Mouse (Mus musculus) cortical plate, adult 2 months (tissue): ENCODE results near the gene Trim29. TPM values are rescaled to one million over a fixed set of nuclear protein-coding genes. Genes with fewer than 3 reads are reported as not detected.

Experiments
- H3K27ac ChIP-seq: fragments of 200-500 bp; 2 replicates; pipeline ENCODE4 v1.5.1; 2012; ENCODE audit warnings: low read length, control low read depth, inconsistent platforms; ENCODE audit not compliant: insufficient read depth
- H3K4me1 ChIP-seq: fragments of 200-500 bp; 2 replicates; pipeline ENCODE4 v1.6.1; 2011; ENCODE audit warnings: low read length; ENCODE audit not compliant: control insufficient read depth, insufficient read depth
- H3K4me3 ChIP-seq: fragments of 200-500 bp; 2 replicates; pipeline ENCODE4 v1.5.1; 2011; ENCODE audit warnings: mild to moderate bottlenecking, low read length, control low read depth; ENCODE audit not compliant: insufficient read depth
- CTCF ChIP-seq: fragments of 200-500 bp; IDR thresholded peaks from 2 replicates; pipeline ENCODE4 v1.5.1; 2011; ENCODE audit warnings: mild to moderate bottlenecking, control low read depth, low read length; ENCODE audit not compliant: insufficient read depth; ENCODE audit errors: extremely low read depth
- POLR2A ChIP-seq: fragments of 200-500 bp; IDR thresholded peaks from 2 replicates; pipeline ENCODE4 v1.6.1; 2011; ENCODE audit warnings: mild to moderate bottlenecking, low read length, control low read depth; ENCODE audit not compliant: insufficient read depth; ENCODE audit errors: extremely low read depth
- polyA plus RNA-seq: library from polyadenylated mRNA; depleted of rRNA; stranded (reverse); fragments of >200 nt; gene quantifications from 2 replicates; pipeline ENCODE4 v1.2.3, GENCODE M21; 2012

Trim29 gene
- polyA plus RNA-seq, 1 experiment, result 0.17 TPM

DNA sequence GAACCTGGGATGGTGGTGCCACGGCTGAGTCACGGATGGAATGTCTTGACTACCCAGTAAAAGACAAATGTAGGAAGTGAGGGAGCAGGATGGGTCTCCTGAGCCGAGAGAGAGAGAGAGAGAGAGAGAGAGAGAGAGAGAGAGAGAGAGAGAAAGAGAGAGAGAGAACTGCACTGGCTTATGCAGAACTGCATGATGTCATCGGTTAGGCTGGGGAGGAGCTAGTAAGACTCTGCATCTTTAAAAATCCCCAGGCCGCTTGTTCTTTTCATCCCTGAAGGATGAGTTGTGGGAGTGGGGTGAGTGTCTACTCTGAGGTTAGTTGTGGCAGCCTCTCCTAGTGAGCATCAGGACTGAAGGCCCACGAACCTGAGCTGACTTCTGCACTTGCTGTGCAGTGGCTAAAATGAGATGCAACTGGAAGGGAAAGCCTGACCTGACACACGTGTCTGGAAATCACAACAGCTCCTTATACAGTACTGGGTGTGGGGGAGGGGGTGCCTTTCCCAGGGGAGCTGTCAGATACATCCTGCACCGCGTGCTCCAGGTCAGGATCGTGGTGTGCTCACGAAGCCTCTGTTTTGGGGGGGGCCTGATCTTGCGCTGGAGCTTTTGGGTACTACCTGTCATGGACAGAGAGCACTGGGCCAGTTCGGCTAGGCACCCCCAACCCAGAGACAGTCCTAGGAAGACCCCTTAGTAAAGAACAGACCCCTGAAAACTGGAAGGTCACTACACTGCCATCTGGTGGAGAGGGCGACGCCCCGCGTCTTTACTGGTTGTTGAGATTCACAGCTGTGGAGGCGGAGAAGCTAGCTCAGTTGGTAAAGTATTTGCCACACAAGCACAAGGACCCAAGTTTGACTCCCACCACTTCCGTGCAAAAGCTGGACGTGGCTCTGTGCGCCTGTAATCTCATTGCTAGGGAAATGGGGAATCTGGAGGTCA is 16.8 kb downstream of the Trim29 start:
- peak; percentile 37; the same call in 1 of the 2 replicates for TF ChIP-seq CTCF
- no peak for TF ChIP-seq POLR2A
- no peak overlapping the region for H3K4me3 ChIP-seq
- no peak overlapping the region for H3K27ac ChIP-seq
- H3K4me1 ChIP-seq, result no peaks in the 10 kb centered on the region; the same call in 1 of the 2 replicates

DNA sequence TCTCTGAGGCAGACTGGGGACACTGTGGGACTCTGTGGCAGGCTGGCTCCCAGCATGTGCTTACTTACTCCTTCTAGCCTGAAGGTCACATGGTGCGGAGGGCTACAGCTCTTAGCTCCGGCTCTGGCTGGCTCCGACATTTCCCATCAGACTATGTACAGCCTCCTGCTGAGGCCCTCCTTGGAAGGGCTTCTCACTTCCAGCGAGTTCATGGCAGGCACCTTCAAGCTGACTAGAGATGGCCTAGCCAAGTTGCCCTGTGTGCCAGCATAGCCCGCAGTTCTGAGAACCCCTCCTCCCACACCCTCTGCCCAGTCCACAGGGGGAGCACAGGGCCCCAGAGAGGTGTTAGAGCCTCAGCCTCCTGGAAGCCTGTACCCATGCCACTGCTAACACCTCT is 19.8 kb downstream of the Trim29 start:
- TF ChIP-seq POLR2A, result no peak
- TF ChIP-seq CTCF, result no peak
- Histone ChIP-seq H3K27ac (no peak overlapping the region), H3K4me1 (no peaks in the 10 kb centered on the region; the same call in 1 of the 2 replicates), H3K4me3 (no peak overlapping the region)

DNA sequence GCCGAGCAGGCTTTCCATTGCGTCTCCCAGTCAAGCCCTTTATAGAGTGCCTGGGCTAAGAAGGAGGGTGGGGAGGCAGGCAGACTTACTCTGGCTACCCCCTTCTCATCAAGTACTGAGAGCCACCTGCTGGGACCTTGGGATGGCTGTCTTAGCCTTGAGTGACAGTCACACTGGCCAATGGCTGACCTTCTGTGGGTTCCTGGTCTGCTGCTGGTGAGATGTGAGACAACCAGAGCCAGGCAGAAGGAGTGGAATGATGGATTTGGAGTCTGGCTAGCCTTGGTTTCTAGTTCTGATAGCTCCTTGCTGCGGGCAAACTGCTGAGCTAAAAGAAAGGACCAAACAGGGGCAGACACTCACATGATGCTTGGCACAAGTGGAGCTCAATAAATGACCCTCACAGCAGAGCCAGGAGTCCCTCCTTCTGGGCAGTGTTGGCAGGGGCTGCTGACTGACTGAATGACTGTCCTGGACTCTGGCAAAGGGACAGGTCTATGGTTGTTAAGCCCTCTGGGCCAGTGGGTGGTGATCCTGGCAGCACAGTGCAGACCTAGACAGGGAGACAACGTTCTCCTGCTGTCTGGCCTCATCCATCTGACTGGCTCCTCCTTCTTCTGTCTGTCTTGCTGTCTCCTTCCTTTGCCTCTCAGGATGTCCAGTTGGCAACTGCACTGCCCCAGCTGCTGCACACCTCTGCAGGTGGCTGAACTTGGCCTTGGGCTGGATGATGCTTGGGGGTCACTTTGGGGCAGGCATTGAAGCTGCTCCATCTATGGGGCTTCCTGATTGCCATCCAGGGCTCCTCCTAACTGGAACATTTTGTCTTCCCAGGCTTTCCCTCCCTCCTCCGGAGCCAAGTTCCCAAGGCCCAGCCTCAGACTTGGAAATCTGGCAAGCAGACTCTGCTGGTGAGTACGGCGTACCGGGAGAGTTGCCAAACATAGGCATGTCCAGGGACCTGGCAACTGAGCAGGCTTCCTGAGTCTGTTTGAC is 21.1 kb downstream of the Trim29 start:
- Histone ChIP-seq H3K27ac (peak overlapping the region; percentile 58; the same call in 1 of the 2 replicates), H3K4me1 (no peaks in the 10 kb centered on the region; the same call in 1 of the 2 replicates), H3K4me3 (no peak overlapping the region)
- TF ChIP-seq POLR2A, result no peak

DNA sequence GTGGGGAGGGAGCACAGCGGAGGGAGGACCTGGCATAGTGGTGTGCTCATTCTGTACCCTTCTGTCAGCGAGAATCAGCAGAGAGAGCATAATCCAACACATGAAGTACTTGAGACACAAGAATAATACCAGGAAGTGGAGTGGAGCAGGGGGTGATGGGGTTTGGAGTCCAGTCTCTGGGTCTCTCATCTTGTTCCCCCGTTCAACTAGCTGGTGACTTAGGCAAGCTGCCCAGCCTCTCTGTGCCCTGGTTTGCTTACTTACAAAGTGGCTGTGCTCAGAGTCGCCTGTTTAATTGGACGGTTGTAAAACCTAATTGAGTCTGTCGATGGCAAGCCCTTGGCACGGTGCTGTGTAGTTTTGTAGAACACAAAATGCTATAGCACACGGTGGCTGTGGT is 23.8 kb downstream of the Trim29 start:
- no peaks in the 10 kb centered on the region; the same call in 1 of the 2 replicates for H3K4me1 ChIP-seq
- TF ChIP-seq POLR2A, result no peak
- no peak overlapping the region for H3K27ac ChIP-seq
- H3K4me3 ChIP-seq, result no peak overlapping the region

DNA sequence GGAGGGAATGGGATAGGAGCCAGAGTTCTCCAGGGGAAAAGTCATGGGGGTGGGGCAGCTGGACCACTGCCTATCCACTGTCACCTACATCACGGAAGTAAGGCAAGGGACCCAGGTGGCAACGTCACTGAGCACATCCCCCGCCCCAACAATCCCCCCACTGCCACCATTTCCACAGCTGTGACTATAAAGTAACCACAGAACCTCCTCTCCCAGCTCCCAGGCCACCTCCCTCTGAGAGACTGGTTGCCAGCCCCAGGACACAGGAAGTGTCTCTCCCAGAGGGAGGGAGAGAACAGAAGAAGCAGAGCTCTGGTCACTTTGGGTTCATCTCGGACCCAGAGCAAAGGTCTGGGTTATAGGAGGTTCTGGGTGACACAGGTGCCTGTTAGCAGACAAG is 27.0 kb downstream of the Trim29 start:
- Histone ChIP-seq H3K4me3 (no peak overlapping the region), H3K27ac (no peak overlapping the region), H3K4me1 (no peaks in the 10 kb centered on the region)
- no peak for TF ChIP-seq CTCF
- TF ChIP-seq POLR2A, result no peak

DNA sequence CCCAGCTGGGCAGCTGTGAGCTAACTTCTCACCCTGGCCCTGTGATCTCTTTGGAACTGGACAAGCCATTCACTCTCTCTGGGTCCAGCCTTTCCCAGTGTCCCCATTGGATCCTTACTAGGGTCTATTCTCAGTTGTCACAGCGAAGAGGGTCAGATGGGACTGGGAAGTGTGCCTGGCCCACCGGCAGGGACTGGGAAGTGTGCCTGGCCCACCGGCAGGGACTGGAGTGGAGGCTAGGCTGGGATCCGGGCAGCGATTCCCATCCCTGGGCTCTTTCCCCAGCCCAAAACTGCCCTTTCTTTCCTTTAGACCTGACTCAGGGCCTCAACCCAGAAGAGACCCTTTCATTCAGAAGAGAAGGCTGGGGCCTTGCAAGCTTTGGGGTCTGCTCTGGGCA is 27.4 kb downstream of the Trim29 start:
- Histone ChIP-seq H3K4me1 (no peaks in the 10 kb centered on the region), H3K4me3 (no peak overlapping the region), H3K27ac (no peak overlapping the region)
- no peak for TF ChIP-seq CTCF
- no peak for TF ChIP-seq POLR2A

DNA sequence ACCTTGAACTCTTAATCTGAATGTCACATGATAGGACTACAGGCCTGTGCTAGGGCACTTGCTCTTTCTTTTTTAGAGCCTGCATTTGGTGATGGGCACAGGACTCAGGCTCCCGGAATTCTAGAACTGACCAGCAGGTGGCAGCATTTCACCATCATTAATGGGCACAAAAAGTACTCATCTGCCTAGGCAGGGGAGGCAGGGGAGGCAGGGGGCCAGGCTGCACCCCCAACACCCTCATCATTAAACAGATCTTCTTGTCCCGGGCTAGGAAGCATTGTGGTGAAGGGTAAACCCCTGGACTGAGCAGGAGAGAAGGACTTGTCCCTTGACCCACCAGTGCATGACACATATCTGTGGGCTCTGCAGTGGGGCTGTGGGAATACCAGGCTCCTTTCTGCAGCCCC is 29.0 kb downstream of the Trim29 start:
- no peak overlapping the region for H3K4me3 ChIP-seq
- TF ChIP-seq POLR2A (no peak), CTCF (peak; percentile 83)
- no peak overlapping the region for H3K27ac ChIP-seq
- no peaks in the 10 kb centered on the region for H3K4me1 ChIP-seq

DNA sequence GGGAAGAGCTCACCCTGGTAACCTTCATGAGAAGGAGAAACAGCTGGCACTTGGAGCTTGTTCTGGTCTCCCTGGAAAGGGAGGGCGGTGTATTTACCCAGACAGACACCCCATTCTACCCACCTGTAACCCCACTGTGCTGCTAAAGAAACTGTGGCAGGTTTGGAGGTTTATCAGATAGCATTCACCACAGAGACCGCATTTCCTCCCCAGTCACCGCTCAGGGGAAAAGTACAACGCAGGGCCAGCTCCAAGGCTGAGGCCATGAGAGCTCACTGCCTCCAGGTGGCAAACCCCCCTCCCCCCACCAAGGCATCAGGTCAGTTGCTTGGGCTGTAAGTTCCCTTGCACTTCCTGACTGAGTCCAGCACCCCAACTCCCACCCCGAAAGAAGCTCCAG is 39.4 kb downstream of the Trim29 start:
- H3K4me3 ChIP-seq, result no peak overlapping the region
- H3K27ac ChIP-seq, result no peak overlapping the region
- no peak for TF ChIP-seq CTCF
- no peak for TF ChIP-seq POLR2A
- H3K4me1 ChIP-seq, result no peaks in the 10 kb centered on the region

DNA sequence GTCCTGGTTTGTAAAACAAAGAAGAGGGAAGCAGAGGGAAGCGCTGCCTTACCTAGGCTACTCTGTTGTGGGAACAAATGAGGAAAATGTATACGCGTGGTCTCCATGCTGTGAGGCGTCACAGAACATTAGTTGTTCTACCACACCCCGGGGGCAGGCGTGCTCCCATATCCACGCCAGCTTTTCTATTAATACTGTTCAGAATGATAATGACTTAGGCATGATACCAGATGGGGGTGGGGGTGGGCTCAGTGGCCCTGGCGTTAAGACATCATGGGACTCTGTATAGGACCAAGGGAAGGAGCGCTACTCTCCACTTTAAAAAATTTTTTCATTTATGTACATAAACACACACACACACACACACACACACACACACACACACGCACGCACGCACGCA is 40.4 kb downstream of the Trim29 start:
- Histone ChIP-seq H3K4me3 (no peak overlapping the region), H3K27ac (no peak overlapping the region)
- TF ChIP-seq CTCF, result no peak
- TF ChIP-seq POLR2A, result no peak

More for the DNA sequence above, 40.4 kb downstream of the Trim29 start:
- no peaks in the 10 kb centered on the region for H3K4me1 ChIP-seq
